Mouse (Mus musculus): ENCODE measurements at regions not wholly inside any gene's neighbourhood (a gene's known extent, or its start where the extent isn't known, plus 50 kb on each side); places are given as distances from the start of the nearest gene placed in this dataset.

GRCm38 (mm10) chr16:70881098-70881850, 567.5 kb downstream of the Gbe1 start:
- Histone ChIP-seq H3K4me2 (ENCODE audit: low read length) (peak overlapping the region; percentile 18), H3K9ac (ENCODE audit: low read depth, low read length) (peak overlapping the region; percentile 3; the same call in 1 of the 2 replicates), H3K4me3 (ENCODE audit: low read length) (no peak overlapping the region), H3K27ac (ENCODE audit: low read depth, low read length) (peak overlapping the region; percentile 41), H3K27me3 (replicated peaks; ENCODE audit: control insufficient read depth, insufficient read depth, low read length) (no peaks in the 10 kb centered on the region), H3K36me3 (ENCODE audit: control insufficient read depth, insufficient read depth, low read length) (no peaks in the 10 kb centered on the region), H3K9me3 (ENCODE audit: control insufficient read depth, low read length) (no peaks in the 10 kb centered on the region), H3K4me1 (ENCODE audit: control insufficient read depth, insufficient read depth, low read depth, low read length) (no peaks in the 10 kb centered on the region)
- ATAC-seq = peak; percentile 83
- WGBS = 47% methylated on average over 14 of the region's 14 CpGs

DNA sequence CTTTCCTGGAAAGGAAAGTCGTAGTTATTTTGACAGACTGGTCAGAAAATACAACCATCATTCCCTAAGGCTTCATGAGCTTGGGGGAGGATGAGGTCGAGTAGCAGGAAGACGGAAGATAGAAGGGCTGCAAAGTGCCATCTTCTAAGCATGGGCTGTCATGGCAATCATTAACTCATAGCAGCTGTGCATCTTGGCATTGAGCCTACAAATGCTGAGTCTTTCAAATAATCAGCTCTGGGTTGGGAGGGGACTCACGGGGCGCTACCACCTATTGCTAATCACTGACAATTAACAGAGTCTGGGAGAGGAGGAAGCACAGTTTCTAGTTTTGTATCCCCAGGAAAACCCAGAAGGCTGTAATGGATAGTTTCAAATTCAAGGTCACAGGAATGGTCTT, 586.3 kb downstream of the Gbe1 start:
- 62% methylated on average over 5 of the region's 5 CpGs for WGBS

DNA sequence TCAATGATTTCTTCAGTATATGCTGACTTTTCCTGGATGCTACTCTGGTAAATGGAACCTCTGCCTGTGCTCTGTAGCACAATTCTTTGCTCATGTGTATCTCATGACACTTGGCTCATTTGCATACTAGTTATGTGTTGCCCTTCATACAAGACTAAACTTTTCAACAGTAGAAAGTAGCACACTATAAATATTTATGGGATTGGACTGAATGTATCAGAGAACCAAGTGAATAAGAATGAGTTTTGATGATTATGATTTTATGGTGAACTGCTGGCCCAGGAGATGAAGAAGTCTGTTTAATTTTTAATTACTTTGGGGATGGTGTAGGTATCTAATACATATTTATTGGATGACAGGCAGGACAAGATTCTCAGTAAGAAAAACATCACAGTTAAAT, 606.3 kb downstream of the Gbe1 start:
- no peak for ATAC-seq
- Histone ChIP-seq H3K4me3 (ENCODE audit: low read length) (no peak overlapping the region), H3K27me3 (replicated peaks; ENCODE audit: control insufficient read depth, insufficient read depth, low read length) (no peaks in the 10 kb centered on the region), H3K9me3 (ENCODE audit: control insufficient read depth, low read length) (no peaks in the 10 kb centered on the region), H3K4me1 (ENCODE audit: control insufficient read depth, insufficient read depth, low read depth, low read length) (no peaks in the 10 kb centered on the region), H3K4me2 (ENCODE audit: low read length) (no peak overlapping the region), H3K27ac (ENCODE audit: low read depth, low read length) (no peak overlapping the region), H3K36me3 (ENCODE audit: control insufficient read depth, insufficient read depth, low read length) (no peaks in the 10 kb centered on the region), H3K9ac (ENCODE audit: low read depth, low read length) (no peak overlapping the region)

More for the DNA sequence above, 586.3 kb downstream of the Gbe1 start:
- H3K27ac ChIP-seq (ENCODE audit: low read depth, low read length) = no peak overlapping the region
- no peaks in the 10 kb centered on the region for H3K36me3 ChIP-seq (ENCODE audit: control insufficient read depth, insufficient read depth, low read length)
- H3K9ac ChIP-seq (ENCODE audit: low read depth, low read length) = no peak overlapping the region
- ATAC-seq = no peak
- H3K4me3 ChIP-seq (ENCODE audit: low read length) = no peak overlapping the region
- no peaks in the 10 kb centered on the region for H3K27me3 ChIP-seq (replicated peaks; ENCODE audit: control insufficient read depth, insufficient read depth, low read length)
- no peaks in the 10 kb centered on the region for H3K4me1 ChIP-seq (ENCODE audit: control insufficient read depth, insufficient read depth, low read depth, low read length)
- H3K9me3 ChIP-seq (ENCODE audit: control insufficient read depth, low read length) = no peaks in the 10 kb centered on the region; the same call in 1 of the 2 replicates
- no peak overlapping the region for H3K4me2 ChIP-seq (ENCODE audit: low read length)

DNA sequence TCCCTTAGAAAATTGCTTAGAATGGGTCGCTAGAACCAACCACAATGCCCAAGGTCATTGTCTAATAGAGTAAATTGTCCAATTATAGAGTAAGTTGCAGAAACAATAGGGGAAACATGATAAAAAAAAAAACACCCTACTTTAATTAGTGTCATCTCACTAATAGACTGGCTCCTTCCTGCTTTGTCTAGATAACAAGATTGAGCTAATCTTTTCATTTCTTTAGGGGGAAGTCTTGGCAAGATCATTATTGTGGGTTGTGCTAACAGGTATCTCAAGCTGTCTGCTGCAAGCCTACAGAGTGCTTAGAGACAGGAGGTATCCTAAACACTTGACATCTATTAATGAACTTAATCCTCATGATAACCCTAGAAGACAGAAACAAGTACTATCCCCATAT, 615.9 kb downstream of the Gbe1 start:
- Histone ChIP-seq H3K36me3 (ENCODE audit: control insufficient read depth, insufficient read depth, low read length) (no peaks in the 10 kb centered on the region), H3K4me3 (ENCODE audit: low read length) (no peak overlapping the region), H3K9me3 (ENCODE audit: control insufficient read depth, low read length) (no peaks in the 10 kb centered on the region), H3K27ac (ENCODE audit: low read depth, low read length) (no peak overlapping the region), H3K4me2 (ENCODE audit: low read length) (no peak overlapping the region), H3K27me3 (replicated peaks; ENCODE audit: control insufficient read depth, insufficient read depth, low read length) (no peaks in the 10 kb centered on the region), H3K4me1 (ENCODE audit: control insufficient read depth, insufficient read depth, low read depth, low read length) (no peaks in the 10 kb centered on the region), H3K9ac (ENCODE audit: low read depth, low read length) (no peak overlapping the region)
- 48% methylated on average over 1 of the region's 1 CpGs for WGBS
- ATAC-seq = peak; percentile 37; the same call in 1 of the 2 replicates

DNA sequence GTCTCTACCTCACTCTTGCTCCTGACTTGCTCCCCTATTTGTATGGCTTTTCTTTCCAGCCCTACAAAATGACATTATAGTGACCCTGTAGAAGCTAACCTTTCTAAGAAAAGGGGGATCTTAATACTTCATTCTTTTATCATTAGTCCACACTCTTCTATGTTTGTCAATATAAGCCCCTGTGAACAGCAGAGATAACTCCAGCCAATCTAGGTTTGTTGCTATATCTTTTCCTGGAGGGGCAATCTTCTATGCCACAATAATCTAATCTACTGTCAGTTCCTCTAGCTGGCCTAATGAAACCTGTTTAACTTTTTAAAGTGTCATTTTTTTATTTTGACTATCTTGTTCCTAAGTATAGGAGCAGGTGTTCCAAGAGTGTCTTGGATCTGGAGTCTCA, 622.2 kb downstream of the Gbe1 start:
- Histone ChIP-seq H3K9me3 (ENCODE audit: control insufficient read depth, low read length) (0 out of 2 replicates have a peak, but pooled peaks cover 6% of the 10 kb centered on the region), H3K27ac (ENCODE audit: low read depth, low read length) (no peak overlapping the region), H3K36me3 (ENCODE audit: control insufficient read depth, insufficient read depth, low read length) (no peaks in the 10 kb centered on the region), H3K27me3 (replicated peaks; ENCODE audit: control insufficient read depth, insufficient read depth, low read length) (no peaks in the 10 kb centered on the region), H3K9ac (ENCODE audit: low read depth, low read length) (no peak overlapping the region), H3K4me2 (ENCODE audit: low read length) (no peak overlapping the region), H3K4me1 (ENCODE audit: control insufficient read depth, insufficient read depth, low read depth, low read length) (no peaks in the 10 kb centered on the region), H3K4me3 (ENCODE audit: low read length) (no peak overlapping the region)
- ATAC-seq = no peak

- Histone ChIP-seq H3K27ac (ENCODE audit: low read depth, low read length) (no peak overlapping the region), H3K27me3 (replicated peaks; ENCODE audit: control insufficient read depth, insufficient read depth, low read length) (no peaks in the 10 kb centered on the region), H3K4me3 (ENCODE audit: low read length) (no peak overlapping the region), H3K9ac (ENCODE audit: low read depth, low read length) (no peak overlapping the region), H3K36me3 (ENCODE audit: control insufficient read depth, insufficient read depth, low read length) (no peaks in the 10 kb centered on the region), H3K4me2 (ENCODE audit: low read length) (no peak overlapping the region), H3K9me3 (ENCODE audit: control insufficient read depth, low read length) (no peaks in the 10 kb centered on the region), H3K4me1 (ENCODE audit: control insufficient read depth, insufficient read depth, low read depth, low read length) (no peaks in the 10 kb centered on the region)
- WGBS = 98% methylated on average over 2 of the region's 2 CpGs
- no peak for ATAC-seq
Measured at GRCm38 (mm10) chr16:70952937-70953336, 639.2 kb downstream of the Gbe1 start.

Data from hindbrain, embryonic 16.5 days (tissue).